Mouse (Mus musculus): ENCODE results near the gene Cnr1.

GRCm38 (mm10) chr4:33889976-33890375 is 34.4 kb upstream of the Cnr1 start:
- TF ChIP-seq GATA1 (IDR thresholded peaks at IDR 0.05; ENCODE audit: low read length) (no peak), TAL1 (IDR thresholded peaks at IDR 0.05; ENCODE audit: low read length) (no peak)

Data from erythroblast, embryonic 14.5 days (primary cell).